Mouse (Mus musculus): ENCODE results near the gene Rnls.

- no peak for TF ChIP-seq USF2 (conservative IDR thresholded peaks at IDR 0.05; ENCODE audit: low read depth, low read length)
- no peak for TF ChIP-seq GABPA (IDR thresholded peaks at IDR 0.05; ENCODE audit: insufficient replicate concordance, low read depth, low read length)
- no peak for TF ChIP-seq JUND (conservative IDR thresholded peaks at IDR 0.05; ENCODE audit: low read depth, low read length)
- TF ChIP-seq CTCF (conservative IDR thresholded peaks at IDR 0.05 in 1 of 2, IDR thresholded peaks at IDR 0.05 in 1 of 2; ENCODE audit: low read depth in 2 of 2, low read length in 2 of 2): no peak
- no peak for TF ChIP-seq IRF4 (IDR thresholded peaks at IDR 0.05; ENCODE audit: low read depth, low read length)
- TF ChIP-seq BHLHE40 (IDR thresholded peaks at IDR 0.05; ENCODE audit: low read depth, low read length): no peak
- TF ChIP-seq CHD2 (IDR thresholded peaks at IDR 0.05; ENCODE audit: low read length): no peak
Measured at GRCm38 (mm10) chr19:33169881-33170280, 222.2 kb downstream of the Rnls start.

Data from CH12.LX (cell line).